Mouse (Mus musculus) heart, embryonic 14.5 days (tissue): ENCODE data around the gene Trappc2. TPM values are rescaled to one million over a fixed set of nuclear protein-coding genes. Genes with fewer than 3 reads are reported as not detected.

Experiments used
- ATAC-seq: fragments of 200-750 bp; cut with Nextera tagmentation; 2 replicates; pipeline ENCODE4 v1.8.0; 2017; ENCODE audit warnings: low read depth, moderate TSS enrichment; ENCODE audit not compliant: insufficient number of reproducible peaks, insufficient read depth, low FRiP score
- H3K27ac ChIP-seq, 2 experiments: fragments of 200-500 bp in 1 of 2; fragments of 300-500 bp in 1 of 2; sonication (generic) in 1 of 2; replicated peaks in 1 of 2; 2 replicates each; pipeline ENCODE4 v1.5.1; 2012 to 2014; ENCODE audit warnings: low read depth in 2 of 2, low read length in 2 of 2, control low read depth in 1 of 2, mild to moderate bottlenecking in 1 of 2, mixed read lengths in 1 of 2; ENCODE audit not compliant: control insufficient read depth in 1 of 2, insufficient read depth in 1 of 2
- H3K27me3 ChIP-seq: fragments of 300-500 bp; sonication (generic); 2 replicates; pipeline ENCODE4 v1.6.1; 2014; ENCODE audit warnings: mild to moderate bottlenecking, low read length, control low read depth; ENCODE audit not compliant: control insufficient read depth, insufficient read depth
- H3K36me3 ChIP-seq: fragments of 300-500 bp; sonication (generic); 2 replicates; pipeline ENCODE4 v1.6.1; 2014; ENCODE audit warnings: mild to moderate bottlenecking, control low read depth, low read length, mixed read lengths; ENCODE audit not compliant: control insufficient read depth, insufficient read depth
- H3K4me1 ChIP-seq, 2 experiments: fragments of 200-500 bp in 1 of 2; fragments of 300-500 bp in 1 of 2; sonication (generic) in 1 of 2; 2 replicates each; pipeline ENCODE4 v1.6.1; 2012 to 2014; ENCODE audit warnings: low read length in 2 of 2, control low read depth in 1 of 2, mixed read lengths in 1 of 2; ENCODE audit not compliant: control insufficient read depth in 2 of 2, insufficient read depth in 2 of 2
- H3K4me2 ChIP-seq: fragments of 300-500 bp; sonication (generic); 2 replicates; pipeline ENCODE4 v1.6.1; 2014; ENCODE audit warnings: mild to moderate bottlenecking, low read length
- H3K4me3 ChIP-seq, 2 experiments: fragments of 200-500 bp in 1 of 2; fragments of 300-500 bp in 1 of 2; sonication (generic) in 1 of 2; 2 replicates each; pipeline ENCODE4 v1.5.1; 2012 to 2014; ENCODE audit warnings: low read length in 2 of 2, mild to moderate bottlenecking in 2 of 2, control low read depth in 1 of 2, low read depth in 1 of 2, moderate library complexity in 1 of 2; ENCODE audit not compliant: control insufficient read depth in 1 of 2, insufficient read depth in 1 of 2
- H3K9ac ChIP-seq: fragments of 300-500 bp; sonication (generic); 2 replicates; pipeline ENCODE4 v1.6.1; 2014; ENCODE audit warnings: mild to moderate bottlenecking, low read length
- H3K9me3 ChIP-seq: fragments of 300-500 bp; sonication (generic); 2 replicates; pipeline ENCODE4 v1.6.1; 2016; ENCODE audit warnings: low read length, control low read depth; ENCODE audit not compliant: control insufficient read depth
- WGBS: fragments of 180-500 bp; shearing (Covaris S2); extraction: QIAGEN DNeasy Blood & Tissue Kit; methylation state at CpG from one replicate; pipeline ENCODE4 v1.1.7; 2014; 5-methylcytosine and 5-hydroxymethylcytosine counted together
- polyA plus RNA-seq: library from polyadenylated mRNA; unstranded; fragments of >200 nt; fragmentation: Nextera tagmentation; extraction: Ambion mirVana; gene quantifications from 2 replicates; pipeline ENCODE4 v1.2.1, GENCODE M21; 2014

Trappc2 gene
- polyA plus RNA-seq, 1 experiment from 2014 or later = 43.3 TPM

- Histone ChIP-seq H3K36me3 (0 out of 2 replicates have a peak, but pooled peaks cover 10% of the 10 kb centered on the region), H3K9me3 (no peaks in the 10 kb centered on the region), H3K27ac (no peak overlapping the region), H3K4me3 (no peak overlapping the region), H3K9ac (no peak overlapping the region), H3K4me2 (no peak overlapping the region), H3K27me3 (no peaks in the 10 kb centered on the region), H3K4me1 (no peaks in the 10 kb centered on the region)
- 59% methylated on average over 3 of the region's 3 CpGs for WGBS
- no peak for ATAC-seq
Observed at GRCm38 (mm10) chrX:166454331-166454730, 14.0 kb downstream of the Trappc2 start.

GRCm38 (mm10) chrX:166455525-166455924 is 15.2 kb downstream of the Trappc2 start:
- no peak for ATAC-seq
- 0 out of 2 replicates have a peak, but pooled peaks cover 6% of the 10 kb centered on the region for H3K36me3 ChIP-seq
- no peaks in the 10 kb centered on the region for H3K4me1 ChIP-seq
- H3K27me3 ChIP-seq = no peaks in the 10 kb centered on the region
- H3K9me3 ChIP-seq = no peaks in the 10 kb centered on the region
- H3K27ac ChIP-seq = no peak overlapping the region
- WGBS = 67% methylated on average over 1 of the region's 1 CpGs
- no peak overlapping the region for H3K4me3 ChIP-seq
- H3K9ac ChIP-seq = no peak overlapping the region
- H3K4me2 ChIP-seq = no peak overlapping the region

GRCm38 (mm10) chrX:166468321-166468720 is 27.9 kb downstream of the Trappc2 start:
- no peaks in the 10 kb centered on the region for H3K4me1 ChIP-seq
- H3K36me3 ChIP-seq = 0 out of 2 replicates have a peak, but pooled peaks cover 4% of the 10 kb centered on the region
- no peaks in the 10 kb centered on the region for H3K9me3 ChIP-seq
- H3K4me3 ChIP-seq = no peak overlapping the region
- no peak for ATAC-seq
- H3K4me2 ChIP-seq = no peak overlapping the region
- no peak overlapping the region for H3K9ac ChIP-seq
- 87% methylated on average over 7 of the region's 7 CpGs for WGBS
- H3K27me3 ChIP-seq = no peaks in the 10 kb centered on the region
- H3K27ac ChIP-seq = no peak overlapping the region

- WGBS = 72% methylated on average over 6 of the region's 6 CpGs
- H3K27ac ChIP-seq = no peak overlapping the region
Observed at GRCm38 (mm10) chrX:166472612-166473011, 32.2 kb downstream of the Trappc2 start.

GRCm38 (mm10) chrX:166477393-166477792 is 37.0 kb downstream of the Trappc2 start:
- H3K4me1 ChIP-seq = 0 out of 4 replicates have a peak, but pooled peaks cover 0 to 3% of the 10 kb centered on the region in 2 experiments
- H3K4me3 ChIP-seq = no peak overlapping the region
- H3K27ac ChIP-seq = no peak overlapping the region
- no peak for ATAC-seq
- peak overlapping the region; percentile 69 for H3K4me2 ChIP-seq
- H3K27me3 ChIP-seq = no peaks in the 10 kb centered on the region
- peaks cover 8% of the 10 kb centered on the region; the same call in 1 of the 2 replicates for H3K36me3 ChIP-seq
- WGBS = 70% methylated on average over 6 of the region's 6 CpGs
- H3K9me3 ChIP-seq = no peaks in the 10 kb centered on the region
- no peak overlapping the region for H3K9ac ChIP-seq

More at GRCm38 (mm10) chrX:166472612-166473011, 32.2 kb downstream of the Trappc2 start:
- 0 out of 4 replicates have a peak, but pooled peaks cover 0 to 3% of the 10 kb centered on the region in 2 experiments for H3K4me1 ChIP-seq
- no peak overlapping the region for H3K4me2 ChIP-seq
- peaks cover 12% of the 10 kb centered on the region; the same call in 1 of the 2 replicates for H3K36me3 ChIP-seq
- H3K9me3 ChIP-seq = no peaks in the 10 kb centered on the region
- no peak for ATAC-seq
- no peak overlapping the region for H3K9ac ChIP-seq
- H3K4me3 ChIP-seq = no peak overlapping the region
- H3K27me3 ChIP-seq = no peaks in the 10 kb centered on the region

- Histone ChIP-seq H3K9ac (peak overlapping the region; percentile 74), H3K4me3 (peak overlapping the region; percentile 68 to 90), H3K4me2 (peak overlapping the region; percentile 69), H3K9me3 (no peaks in the 10 kb centered on the region), H3K27me3 (no peaks in the 10 kb centered on the region), H3K4me1 (0 out of 4 replicates have a peak, but pooled peaks cover 0 to 3% of the 10 kb centered on the region in 2 experiments), H3K27ac (peak overlapping the region; percentile 82 to 84; a peak in 3 of 4 replicates), H3K36me3 (peaks cover 8% of the 10 kb centered on the region; the same call in 1 of the 2 replicates)
- WGBS = 24% methylated on average over 28 of the region's 28 CpGs
- no peak; the same call in 1 of the 2 replicates for ATAC-seq
Observed at GRCm38 (mm10) chrX:166478631-166479364, 38.4 kb downstream of the Trappc2 start.

- Histone ChIP-seq H3K9me3 (no peaks in the 10 kb centered on the region), H3K36me3 (peaks cover 8% of the 10 kb centered on the region; the same call in 1 of the 2 replicates), H3K4me3 (peak within 1 kb of the TSS; percentile 68 to 90), H3K4me1 (0 out of 4 replicates have a peak, but pooled peaks cover 0 to 3% of the 10 kb centered on the region in 2 experiments), H3K27ac (peak within 1 kb of the TSS; percentile 82 to 84), H3K27me3 (no peaks in the 10 kb centered on the region), H3K4me2 (peak within 1 kb of the TSS; percentile 69), H3K9ac (peak within 1 kb of the TSS; percentile 74)
- ATAC-seq = peak; percentile 97
- WGBS = 22% methylated on average over 35 of the region's 41 CpGs
Observed at GRCm38 (mm10) chrX:166479365-166479983, 39.1 kb downstream of the Trappc2 start, which contains the start of gene Rab9. Rab9 (minus strand) TSS chrX:166479867.
